Mouse (Mus musculus): ENCODE results near the gene Fbxw25. TPM values are rescaled to one million over a fixed set of nuclear protein-coding genes. Genes with fewer than 3 reads are reported as not detected.
"Not testable (repeated sequence)": the region's sequence is repeated elsewhere in the genome, so short reads cannot be mapped to it uniquely, and the experiment has no call there.

The Fbxw25 gene
- polyA plus RNA-seq (2015; fragmentation: Nextera tagmentation; extraction: Ambion mirVana): not detected in 2 replicates

DNA sequence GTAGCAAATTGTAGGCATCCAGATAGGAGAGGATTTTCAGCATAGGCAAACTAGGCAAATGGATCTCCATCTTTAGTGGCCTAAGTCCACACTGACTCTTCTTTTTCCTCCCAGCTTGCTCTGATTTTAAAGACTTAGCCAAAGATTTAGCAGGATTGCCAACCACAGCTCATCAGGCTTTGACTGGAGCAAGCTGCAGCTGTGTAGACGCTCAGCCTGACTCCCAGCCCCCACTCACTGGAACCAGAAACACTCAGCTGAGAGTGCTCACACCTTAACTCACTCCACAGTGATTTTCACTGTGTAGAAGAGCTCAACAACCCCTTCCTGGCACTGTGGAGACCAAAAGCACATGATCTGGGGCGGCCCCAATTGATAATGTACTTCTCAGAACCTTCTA, at the start of gene Fbxw25:
TSS of gene Fbxw25 (minus strand) at position 101 of the 400 bp plus-strand sequence.
- H3K9me3 ChIP-seq; H3K36me3 ChIP-seq; H3K4me2 ChIP-seq; H3K27ac ChIP-seq (replicated peaks); ATAC-seq (ENCODE audit: low read depth); H3K4me1 ChIP-seq (replicated peaks); H3K9ac ChIP-seq; H3K27me3 ChIP-seq; H3K4me3 ChIP-seq: not testable (repeated sequence)
- WGBS: 69% methylated on average over 2 of the region's 2 CpGs

DNA sequence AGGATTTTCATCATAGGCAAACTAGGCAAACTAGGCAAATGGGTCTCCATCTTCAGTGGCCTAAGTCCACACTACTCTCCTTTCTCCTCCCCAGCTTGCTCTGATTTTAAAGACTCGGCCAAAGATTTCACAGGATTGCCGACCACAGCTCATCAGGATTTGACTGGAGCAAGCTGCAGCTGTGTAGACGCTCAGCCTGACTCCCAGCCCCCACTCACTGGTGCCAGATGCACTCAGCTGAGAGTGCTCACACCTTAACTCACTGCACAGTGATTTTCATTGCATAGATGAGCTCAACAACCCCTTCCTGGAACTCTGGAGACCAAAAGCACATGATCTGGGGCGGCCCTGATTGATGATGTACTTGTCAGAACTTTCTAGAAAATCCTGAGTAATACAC, 38.1 kb upstream of the Fbxw25 start, which contains the start of gene Fbxw18:
TSS of gene Fbxw18 (minus strand) at position 101 of the 400 bp plus-strand sequence.
- 81% methylated on average over 4 of the region's 4 CpGs for WGBS
- not testable (repeated sequence) for H3K4me3 ChIP-seq; H3K9ac ChIP-seq; H3K27ac ChIP-seq (replicated peaks); H3K4me2 ChIP-seq; H3K9me3 ChIP-seq; H3K4me1 ChIP-seq (replicated peaks); H3K27me3 ChIP-seq; H3K36me3 ChIP-seq; ATAC-seq (ENCODE audit: low read depth)

GRCm38 (mm10) chr9:109685299-109685698, 20.8 kb upstream of the Fbxw25 start:
- H3K27me3 ChIP-seq: no peaks in the 10 kb centered on the region
- no peaks in the 10 kb centered on the region for H3K4me1 ChIP-seq (replicated peaks)
- no peak overlapping the region for H3K9ac ChIP-seq
- no peak overlapping the region for H3K4me3 ChIP-seq
- no peaks in the 10 kb centered on the region for H3K36me3 ChIP-seq
- H3K27ac ChIP-seq (replicated peaks): no peak overlapping the region
- no peaks in the 10 kb centered on the region for H3K9me3 ChIP-seq
- H3K4me2 ChIP-seq: no peak overlapping the region
- no peak for ATAC-seq (ENCODE audit: low read depth)
- WGBS: 11% methylated on average over 1 of the region's 1 CpGs

DNA sequence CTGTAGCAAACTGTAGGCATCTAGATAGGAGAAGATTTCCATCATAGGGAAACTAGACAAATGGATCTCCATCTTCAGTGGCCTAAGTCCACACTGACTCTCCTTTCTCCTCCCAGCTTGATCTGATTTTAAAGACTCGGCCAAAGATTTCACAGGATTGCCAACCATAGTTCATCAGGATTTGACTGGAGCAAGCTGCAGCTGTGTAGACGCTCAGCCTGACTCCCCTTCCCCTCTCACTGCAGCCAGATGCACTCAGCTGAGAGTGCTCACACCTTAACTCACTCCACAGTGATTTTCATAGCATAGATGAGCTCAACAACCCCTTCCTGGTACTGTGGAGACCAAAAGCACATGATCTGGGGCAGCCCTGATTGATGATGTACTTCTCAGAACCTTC, 38.5 kb downstream of the Fbxw25 start, which contains the start of gene Fbxw24:
TSS of gene Fbxw24 (minus strand) at position 101 of the 400 bp plus-strand sequence.
- not testable (repeated sequence) for H3K27me3 ChIP-seq; H3K4me2 ChIP-seq; H3K36me3 ChIP-seq; H3K9ac ChIP-seq; H3K4me1 ChIP-seq (replicated peaks); ATAC-seq (ENCODE audit: low read depth); H3K27ac ChIP-seq (replicated peaks); H3K9me3 ChIP-seq; H3K4me3 ChIP-seq
- 85% methylated on average over 2 of the region's 2 CpGs for WGBS

- H3K4me2 ChIP-seq; H3K4me3 ChIP-seq; ATAC-seq (ENCODE audit: low read depth); H3K9ac ChIP-seq; H3K4me1 ChIP-seq (replicated peaks); H3K36me3 ChIP-seq; H3K9me3 ChIP-seq; H3K27ac ChIP-seq (replicated peaks); H3K27me3 ChIP-seq: not testable (repeated sequence)
- WGBS: 42% methylated on average over 5 of the region's 5 CpGs
These were observed 57.6 kb downstream of the Fbxw25 start for GRCm38 (mm10) chr9:109606837-109607236.

DNA sequence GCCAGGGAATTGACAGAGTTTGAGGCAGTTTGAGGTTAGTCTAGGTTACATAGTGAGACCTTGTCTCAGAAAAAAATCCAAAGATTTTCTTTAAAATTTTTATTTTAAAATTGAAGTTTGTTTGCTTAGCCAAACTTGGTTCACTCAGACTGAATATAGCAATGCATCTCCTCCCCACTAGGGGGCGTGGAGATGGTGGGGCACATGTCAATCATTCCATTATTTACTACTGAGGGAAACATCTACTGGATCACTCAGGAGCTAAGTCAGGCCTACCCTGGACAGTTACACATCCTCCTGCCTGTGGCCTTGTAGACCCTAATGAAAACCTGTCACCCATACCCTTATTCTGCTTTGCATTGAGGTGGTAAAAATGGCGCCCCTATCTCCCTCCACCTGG, 62.3 kb downstream of the Fbxw25 start:
- H3K9ac ChIP-seq; H3K27me3 ChIP-seq; H3K4me2 ChIP-seq; H3K27ac ChIP-seq (replicated peaks); H3K9me3 ChIP-seq; ATAC-seq (ENCODE audit: low read depth); H3K36me3 ChIP-seq; H3K4me1 ChIP-seq (replicated peaks); H3K4me3 ChIP-seq: not testable (repeated sequence)
- 65% methylated on average over 2 of the region's 2 CpGs for WGBS

GRCm38 (mm10) chr9:109597226-109597625, 67.2 kb downstream of the Fbxw25 start:
- Histone ChIP-seq H3K27ac (replicated peaks) (no peak overlapping the region), H3K27me3 (no peaks in the 10 kb centered on the region), H3K36me3 (no peaks in the 10 kb centered on the region), H3K9ac (no peak overlapping the region), H3K9me3 (no peaks in the 10 kb centered on the region), H3K4me2 (no peak overlapping the region), H3K4me3 (no peak overlapping the region), H3K4me1 (replicated peaks) (no peaks in the 10 kb centered on the region)
- ATAC-seq (ENCODE audit: low read depth): no peak

Other genes starting within 250 kb of the Fbxw25 start
- gene Fbxw16, start 215.5 kb downstream of the Fbxw25 start, polyA plus RNA-seq (2015; fragmentation: Nextera tagmentation; extraction: Ambion mirVana): not detected in 2 replicates
- gene Fbxw19, start 168.8 kb downstream of the Fbxw25 start, polyA plus RNA-seq (2015; fragmentation: Nextera tagmentation; extraction: Ambion mirVana): not detected in 2 replicates
- not detected in 2 replicates for gene Fbxw15, start 96.4 kb downstream of the Fbxw25 start, polyA plus RNA-seq (2015; fragmentation: Nextera tagmentation; extraction: Ambion mirVana)
- not detected in 2 replicates for gene Fbxw24, start 38.6 kb downstream of the Fbxw25 start, polyA plus RNA-seq (2015; fragmentation: Nextera tagmentation; extraction: Ambion mirVana)
- not detected in 2 replicates for gene Fbxw18, start 38.0 kb upstream of the Fbxw25 start, polyA plus RNA-seq (2015; fragmentation: Nextera tagmentation; extraction: Ambion mirVana)
- gene Fbxw26, start 81.4 kb upstream of the Fbxw25 start, polyA plus RNA-seq (2015; fragmentation: Nextera tagmentation; extraction: Ambion mirVana): not detected in 2 replicates
- not detected in 2 replicates for gene Fbxw27, start 126.0 kb upstream of the Fbxw25 start, polyA plus RNA-seq (2015; fragmentation: Nextera tagmentation; extraction: Ambion mirVana)
- not detected in 2 replicates for gene Spink8, start 147.6 kb upstream of the Fbxw25 start, polyA plus RNA-seq (2015; fragmentation: Nextera tagmentation; extraction: Ambion mirVana)
- gene Nme6, start 168.1 kb upstream of the Fbxw25 start, polyA plus RNA-seq (2015; fragmentation: Nextera tagmentation; extraction: Ambion mirVana): 56.0 and 58.9 TPM in 2 replicates
- gene Camp, start 185.0 kb upstream of the Fbxw25 start, polyA plus RNA-seq (2015; fragmentation: Nextera tagmentation; extraction: Ambion mirVana): 1.3 and 2.4 TPM in 2 replicates
- gene Cdc25a, start 210.9 kb upstream of the Fbxw25 start, polyA plus RNA-seq (2015; fragmentation: Nextera tagmentation; extraction: Ambion mirVana): 16.0 and 17.2 TPM in 2 replicates